Mouse (Mus musculus) testis, postnatal 10 days (tissue): ENCODE data around the gene Tomt.

ENCODE experiments used
- DNase-seq: peaks from one replicate; pipeline ENCODE4 v3.0.0; 2021; ENCODE audit warnings: low spot score

Gene Tomt

DNA sequence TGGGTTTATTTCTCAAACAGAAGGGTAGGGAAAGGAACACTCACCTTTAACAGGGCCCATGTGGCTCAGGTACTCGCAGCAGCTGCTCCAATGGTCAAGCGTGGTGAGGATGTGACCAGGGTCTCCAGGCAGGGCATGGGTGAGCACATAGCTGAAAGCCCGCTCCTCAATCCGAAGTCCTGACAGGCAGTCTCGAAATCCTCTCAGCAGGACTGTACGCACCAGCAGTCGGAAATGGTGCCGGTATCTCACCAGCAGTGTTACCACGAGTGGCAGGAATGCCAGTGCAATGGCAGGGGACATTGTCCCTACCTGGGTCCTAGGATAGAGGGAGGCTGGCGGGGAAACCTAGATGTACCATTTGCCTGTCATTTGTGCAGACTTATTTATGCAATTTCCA lies 4.2 kb downstream of the Tomt start:
- DNase-seq = no peak

DNA sequence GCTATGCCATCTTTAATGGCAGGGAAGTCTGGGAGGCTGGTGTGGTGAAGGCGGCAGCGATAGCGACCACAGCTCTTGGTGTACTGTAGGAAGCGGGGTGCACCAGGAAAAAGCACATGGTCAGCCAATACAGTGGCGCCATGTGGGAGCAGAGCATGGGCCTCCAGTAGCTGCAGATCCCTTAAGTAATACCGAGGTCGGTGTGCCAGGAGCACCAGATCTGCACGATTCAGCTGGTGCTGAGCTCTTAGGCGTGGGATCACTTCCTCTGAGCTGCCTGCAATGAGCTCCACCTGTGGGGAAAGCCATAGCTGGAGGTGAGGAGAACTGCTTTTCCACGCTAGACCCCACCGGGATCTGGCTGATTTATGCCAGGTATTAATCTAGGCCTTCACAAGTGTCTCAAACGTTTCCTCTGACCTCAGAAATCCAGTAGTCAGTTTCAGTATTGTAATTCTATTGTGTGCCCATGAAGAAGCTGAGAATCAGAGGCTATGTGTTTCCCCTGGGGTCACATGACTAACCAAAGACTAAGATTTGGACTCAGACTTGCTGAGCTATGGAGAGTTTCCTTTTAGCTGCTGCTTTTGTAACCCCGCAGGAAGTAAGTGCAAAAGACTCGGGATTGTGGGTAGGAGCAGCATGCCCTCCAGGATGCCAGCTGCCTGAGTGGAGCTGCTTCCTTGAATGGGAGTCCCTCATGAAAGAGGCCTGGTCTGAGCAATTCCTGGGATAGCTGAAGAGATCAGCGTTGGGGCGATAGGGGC lies 5.6 kb downstream of the Tomt start:
- DNase-seq = no peak

DNA sequence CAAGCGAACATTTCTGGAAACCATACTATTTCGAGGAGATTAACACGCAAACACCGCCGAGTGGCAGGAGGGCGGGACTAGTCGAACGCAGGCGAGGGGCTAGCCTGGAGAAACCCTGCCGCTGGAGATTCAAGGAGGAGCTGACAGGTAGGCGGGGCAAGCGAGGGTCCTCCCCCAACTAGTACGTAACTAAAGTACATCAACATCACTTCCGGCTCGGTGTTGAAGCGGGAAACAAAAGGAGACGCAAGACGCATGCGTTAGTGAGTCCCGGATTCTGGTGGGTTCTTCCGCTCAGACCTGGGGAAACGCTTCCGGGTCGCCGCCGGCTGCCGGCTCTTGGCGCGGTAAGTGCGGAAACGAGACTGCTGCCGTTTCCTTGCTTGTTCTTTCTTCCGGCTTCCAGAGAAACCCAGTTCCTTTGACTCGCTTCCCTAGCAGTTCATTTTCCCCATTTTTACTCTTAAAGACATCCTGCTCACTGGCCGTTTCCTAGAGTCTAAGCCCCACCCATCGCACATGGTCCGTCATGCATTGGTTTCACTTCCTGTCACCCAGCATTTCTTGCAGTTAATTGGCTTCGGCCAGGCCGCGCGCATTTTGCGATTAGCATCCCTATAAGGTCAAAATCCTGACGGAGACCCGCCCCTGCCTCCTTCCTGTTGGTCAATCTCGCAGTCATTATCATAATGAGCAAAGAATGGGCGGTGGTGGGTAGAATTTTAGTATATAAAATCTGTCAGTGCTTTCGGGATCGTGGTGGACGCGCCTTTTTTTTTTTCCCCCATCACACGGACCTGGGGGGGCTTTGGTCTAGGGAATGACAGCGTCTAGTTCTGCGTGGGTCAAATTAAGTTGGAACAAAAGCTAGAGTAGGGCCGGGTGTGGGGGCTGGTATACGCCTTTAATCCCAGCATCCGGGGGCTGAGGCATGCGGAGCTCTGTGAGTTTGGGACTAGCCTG lies 9.8 kb downstream of the Tomt start:
- peak; percentile 96 for DNase-seq

DNA sequence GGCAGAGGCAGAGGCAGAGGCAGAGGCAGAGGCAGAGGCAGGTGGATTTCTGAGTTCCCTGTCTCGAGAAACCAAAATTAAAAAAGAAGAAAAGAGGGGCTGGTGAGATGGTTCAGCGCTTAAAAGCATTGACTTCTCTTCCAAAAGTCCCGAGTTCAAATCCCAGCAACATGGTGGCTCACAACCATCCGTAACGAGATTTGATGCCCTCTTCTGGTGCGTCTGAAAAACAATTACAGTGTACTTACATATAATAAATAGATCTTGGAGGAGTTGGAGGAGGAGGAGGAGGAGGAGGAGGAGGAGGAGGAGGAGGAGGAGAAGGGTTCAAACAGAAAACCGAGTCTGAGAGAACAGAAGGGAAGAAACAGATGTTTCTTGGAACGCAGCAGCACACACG lies 10.5 kb downstream of the Tomt start:
- no peak for DNase-seq

DNA sequence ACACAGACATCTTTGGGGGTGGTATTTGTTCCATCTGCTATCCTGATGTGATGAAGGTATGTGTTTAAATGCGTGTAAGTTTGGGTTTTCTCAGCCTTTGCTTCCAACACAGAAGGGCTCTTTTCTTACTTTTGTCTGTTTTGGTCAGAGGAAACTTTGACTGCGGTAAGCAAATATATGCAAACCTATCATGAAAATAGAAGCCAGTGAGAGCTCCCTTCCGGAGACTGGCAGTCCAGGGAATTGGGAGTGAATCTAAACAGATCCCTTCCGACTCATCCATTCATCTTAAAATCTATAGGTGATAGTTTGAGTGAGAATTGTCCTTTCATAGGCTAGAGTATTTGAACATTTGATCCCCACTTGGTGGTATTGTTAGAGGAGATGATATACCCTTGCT lies 17.7 kb downstream of the Tomt start:
- no peak for DNase-seq

DNA sequence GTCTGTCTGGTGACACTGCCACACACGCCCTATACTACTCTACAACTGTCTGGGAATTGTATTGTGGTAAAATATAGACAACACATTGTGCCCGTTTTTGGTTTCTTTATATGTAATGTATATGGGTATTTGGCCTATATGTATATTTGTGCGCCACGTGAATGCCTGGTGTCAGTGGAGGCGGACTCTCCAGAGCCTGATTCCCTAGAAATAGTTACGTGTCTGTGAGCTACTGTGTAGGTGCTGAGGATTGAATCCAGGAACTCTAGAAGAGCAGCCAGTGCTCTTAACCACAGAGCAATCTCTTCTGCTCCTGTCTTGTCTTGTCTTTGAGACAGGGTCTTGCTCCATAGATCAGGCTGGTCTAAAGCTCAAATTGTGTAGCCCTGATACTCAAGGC lies 19.9 kb downstream of the Tomt start:
- DNase-seq = no peak

DNA sequence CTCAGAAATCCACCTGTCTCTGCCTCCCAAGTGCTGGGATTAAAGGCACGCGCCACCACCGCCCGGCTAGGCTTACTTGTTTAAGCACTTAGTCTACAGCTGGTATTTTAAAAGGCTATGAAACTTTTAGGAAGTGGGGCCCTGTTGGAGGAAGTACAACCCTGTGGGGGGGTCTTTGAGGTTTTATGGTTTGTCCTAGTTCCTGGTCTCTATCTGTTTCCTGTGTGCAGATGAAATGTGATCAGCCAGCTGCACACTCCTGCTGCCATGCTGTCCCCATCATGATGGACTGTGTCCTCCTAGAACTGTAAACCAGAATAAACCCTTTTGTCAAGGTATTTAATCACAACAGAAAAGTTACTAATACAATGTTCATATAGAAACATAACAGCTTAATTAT lies 22.0 kb downstream of the Tomt start:
- DNase-seq = no peak

DNA sequence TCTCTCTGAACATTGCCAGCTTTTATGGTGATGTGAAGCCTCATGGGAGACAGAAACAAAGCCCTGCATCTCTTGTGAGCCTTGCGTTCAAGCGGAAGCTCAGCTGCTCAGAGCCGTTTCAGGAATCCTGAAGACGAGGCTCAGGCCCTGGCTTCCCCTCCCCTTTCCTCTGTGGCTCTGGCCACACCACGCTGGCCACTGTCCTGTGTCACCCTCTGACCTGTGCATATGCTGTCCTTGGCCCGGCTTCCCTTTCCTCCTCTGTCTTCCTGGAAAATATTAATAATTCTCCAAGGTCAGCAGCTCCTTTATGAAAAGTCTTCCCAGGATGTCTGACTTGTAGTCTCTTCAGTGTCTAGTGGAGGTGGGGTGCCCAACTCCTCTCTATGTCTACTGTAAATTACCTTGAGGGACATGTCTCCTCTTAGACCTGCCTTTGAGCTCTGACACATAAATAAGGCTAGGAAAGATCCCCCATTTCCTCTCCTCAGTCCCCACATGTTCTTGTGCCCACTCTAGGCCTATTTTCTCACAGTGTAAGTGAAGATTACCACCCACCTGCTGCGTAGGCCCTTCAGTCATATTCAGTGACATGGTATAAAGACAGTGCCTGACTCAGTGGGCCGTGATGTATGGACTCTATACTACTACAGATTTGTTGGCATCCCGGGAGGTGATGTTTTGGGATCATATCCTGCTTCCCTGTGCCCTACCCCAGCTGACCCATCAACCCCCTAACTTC lies 23.6 kb downstream of the Tomt start:
- no peak for DNase-seq

DNA sequence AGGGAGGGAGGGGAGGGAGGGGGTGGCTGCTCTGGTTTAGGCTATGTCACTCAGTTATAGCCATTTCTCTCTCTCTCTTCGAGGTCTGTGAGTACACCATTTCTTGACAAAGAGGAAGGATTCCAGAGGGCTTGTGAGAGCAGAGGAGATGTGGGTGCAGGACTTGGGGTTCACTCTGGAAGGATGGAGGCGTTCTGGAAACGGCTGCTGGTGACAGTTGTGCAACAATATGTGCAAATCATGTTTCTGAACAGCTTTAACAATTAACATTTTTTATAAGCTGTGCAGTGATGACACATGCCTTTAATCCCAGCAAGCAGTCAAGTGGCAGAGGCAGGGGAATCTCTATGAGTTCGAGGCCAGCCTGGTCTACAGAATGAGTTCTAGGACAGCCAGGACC lies 25.3 kb downstream of the Tomt start:
- DNase-seq = no peak

DNA sequence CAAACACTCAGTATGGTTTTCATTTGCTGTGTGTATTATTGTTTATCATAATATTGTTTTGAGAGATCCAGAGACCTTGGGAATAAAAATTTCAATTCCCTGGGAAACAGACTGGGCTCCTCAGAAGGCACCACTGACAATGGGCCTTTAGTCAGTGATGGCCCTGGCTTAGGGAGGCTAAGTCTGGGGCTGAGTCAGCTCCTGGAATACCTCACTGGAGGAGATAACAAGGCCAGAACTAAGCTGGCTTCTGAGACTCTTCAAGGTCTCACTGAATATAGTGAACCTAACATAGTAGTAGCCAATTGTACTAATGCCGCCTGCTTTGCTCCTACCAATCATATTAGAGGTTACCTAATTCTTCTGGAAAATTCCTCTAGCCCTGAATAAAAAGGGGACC lies 30.2 kb downstream of the Tomt start:
- no peak for DNase-seq

DNA sequence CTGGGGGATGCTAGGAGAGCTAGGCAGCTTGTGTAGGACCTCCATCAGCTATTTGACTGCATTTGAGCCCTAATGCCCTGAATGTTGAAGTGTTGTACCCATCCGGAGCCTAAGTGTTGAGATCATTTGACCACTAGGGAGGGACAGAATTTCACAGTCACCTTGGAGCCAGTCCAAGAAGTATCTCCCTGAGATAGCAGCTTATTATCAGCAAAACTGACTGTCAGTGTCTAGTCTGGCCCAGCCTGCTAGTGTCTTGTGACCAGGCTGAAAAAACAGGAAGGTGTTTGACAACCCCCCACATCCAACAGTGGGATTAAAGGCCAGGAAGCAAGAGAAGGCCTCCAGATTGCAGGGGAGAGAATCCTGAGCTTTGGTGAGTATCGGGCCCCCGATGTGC lies 34.9 kb downstream of the Tomt start:
- DNase-seq = no peak

DNA sequence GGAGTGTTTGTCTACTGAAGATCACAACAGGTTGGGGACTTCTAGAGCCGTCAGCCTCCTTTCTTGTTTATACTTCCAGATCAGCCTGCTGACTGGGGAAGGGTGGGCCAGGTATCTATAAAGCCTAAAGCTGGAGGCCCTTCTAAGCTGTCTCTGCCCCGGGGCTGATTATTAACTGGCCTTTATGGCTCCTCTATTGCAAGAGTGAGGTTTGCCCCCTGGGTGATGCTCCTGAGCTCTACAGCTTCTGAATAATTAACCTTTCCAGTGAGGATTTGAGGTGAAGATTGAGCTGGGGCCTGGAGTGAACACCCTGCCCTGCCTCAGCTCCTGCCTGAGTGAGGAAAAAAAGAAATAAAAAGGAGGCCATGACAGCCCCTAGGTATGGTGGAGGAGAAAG lies 35.5 kb downstream of the Tomt start, which contains the start of gene Folr1:
TSS of gene Folr1 (minus strand) at position 160 of the 400 bp plus-strand sequence.
- DNase-seq = no peak

DNA sequence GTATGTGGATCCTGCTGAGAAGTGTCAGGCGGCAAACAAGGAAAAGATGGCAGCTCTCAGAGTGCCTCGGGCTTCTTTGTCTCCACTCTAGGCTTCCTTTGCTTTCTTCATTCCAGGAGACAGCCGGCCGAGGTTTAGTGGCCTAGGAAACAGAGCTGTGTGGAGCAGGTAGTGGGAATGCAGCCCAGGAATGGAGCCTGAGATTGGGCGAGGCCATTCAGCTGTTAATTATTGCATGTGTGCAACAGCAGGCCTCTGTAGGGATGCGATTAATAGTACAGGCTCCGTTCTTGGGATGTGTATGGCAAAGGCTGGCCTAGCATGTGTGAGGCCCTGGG lies 37.0 kb downstream of the Tomt start:
- no peak for DNase-seq

DNA sequence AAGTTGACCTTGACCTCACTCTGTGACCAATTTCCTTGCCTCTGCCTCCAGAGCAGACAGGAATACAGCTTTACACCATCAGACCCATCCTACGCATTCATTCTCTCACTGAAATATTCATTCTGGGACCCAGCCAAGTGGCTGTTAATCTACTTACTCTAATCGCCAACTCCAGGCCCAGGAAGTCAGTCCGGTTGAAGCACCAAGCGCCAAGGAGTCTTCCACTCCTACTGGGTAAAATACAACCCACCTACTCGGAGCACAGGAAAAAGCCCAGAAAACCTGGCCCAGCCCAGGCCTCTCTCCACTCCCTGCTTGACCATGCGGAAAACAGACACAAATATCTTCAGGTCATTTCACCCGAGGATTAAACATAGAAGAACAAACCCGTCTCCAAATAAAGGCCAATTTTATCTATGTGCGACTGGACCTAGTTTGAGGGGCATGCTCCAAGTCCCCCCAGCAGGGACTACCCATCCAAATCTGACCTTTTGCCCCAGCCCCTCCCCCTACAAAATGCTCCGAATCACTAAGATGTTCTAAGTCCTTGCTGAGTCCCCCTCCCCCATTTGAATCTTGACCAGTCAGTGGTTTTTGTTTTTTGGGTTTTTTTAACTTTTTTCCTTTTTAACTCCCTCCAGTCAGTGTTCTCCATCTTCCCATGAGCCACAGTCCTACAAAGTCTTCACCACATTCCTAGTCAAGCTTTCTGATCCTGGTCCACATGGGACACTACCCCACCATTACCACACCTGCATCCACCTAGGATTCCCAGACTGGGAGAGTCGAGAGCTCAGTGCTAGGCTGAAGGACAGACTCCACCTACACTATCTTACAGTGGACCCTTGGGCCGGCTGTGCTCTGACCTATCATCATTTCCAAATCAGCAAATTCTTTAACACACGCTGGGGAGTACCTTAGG lies 37.7 kb downstream of the Tomt start:
- no peak for DNase-seq

DNA sequence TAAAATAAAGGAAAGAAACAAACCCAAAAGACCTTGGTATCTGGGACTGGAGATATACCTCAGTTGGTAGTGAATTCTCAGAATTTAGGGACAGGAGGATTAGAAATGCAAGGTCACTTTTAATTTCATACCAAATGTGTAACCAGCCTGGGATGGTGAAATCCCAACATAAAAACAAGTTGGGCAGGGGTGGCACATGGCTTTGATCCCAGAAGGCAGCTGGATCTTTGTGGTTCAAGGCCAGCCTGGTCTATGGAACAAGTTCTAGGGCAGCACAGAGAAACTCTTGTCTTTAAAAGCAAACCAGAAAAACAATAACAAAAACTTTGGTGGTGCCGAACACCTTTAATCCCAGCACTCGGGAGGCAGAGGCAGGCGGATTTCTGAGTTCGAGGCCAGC lies 38.7 kb downstream of the Tomt start:
- DNase-seq = no peak

DNA sequence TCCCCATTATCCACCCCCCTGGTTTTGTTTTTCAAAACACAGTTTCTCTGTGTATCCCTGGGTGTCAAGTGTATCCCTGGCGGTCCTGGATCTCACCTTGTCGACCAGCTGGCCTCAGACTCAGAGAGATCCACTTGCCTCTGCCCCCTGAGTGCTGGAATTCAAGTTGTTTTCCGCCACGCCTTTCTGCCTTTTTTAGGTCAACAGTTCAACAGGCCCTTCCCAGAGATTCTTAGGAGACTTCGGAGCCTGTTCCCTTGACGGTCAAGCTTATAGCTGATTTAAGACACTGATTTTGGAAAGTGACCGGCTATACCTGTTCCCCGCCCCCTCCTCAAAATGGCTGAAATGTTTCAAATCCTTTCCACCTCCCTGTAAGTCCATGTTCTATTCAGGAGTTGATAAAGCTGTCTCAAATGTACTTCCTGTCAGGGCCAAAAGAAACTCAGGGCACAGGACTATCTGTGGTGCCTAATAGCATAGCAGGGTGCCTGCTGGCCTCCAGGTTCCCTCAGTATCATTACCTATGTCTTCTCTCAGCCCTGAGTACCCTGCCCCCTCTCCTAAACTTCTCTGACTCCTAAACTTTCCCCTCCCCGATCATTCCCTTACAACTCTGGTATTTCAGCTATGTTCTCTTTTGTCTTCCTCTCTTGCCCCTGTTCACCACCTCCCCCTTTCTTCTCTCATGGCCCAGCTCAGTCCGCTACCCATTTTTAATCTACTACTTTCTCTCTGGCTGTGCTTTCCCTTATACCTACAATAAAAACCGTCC lies 39.5 kb downstream of the Tomt start:
- no peak for DNase-seq

DNA sequence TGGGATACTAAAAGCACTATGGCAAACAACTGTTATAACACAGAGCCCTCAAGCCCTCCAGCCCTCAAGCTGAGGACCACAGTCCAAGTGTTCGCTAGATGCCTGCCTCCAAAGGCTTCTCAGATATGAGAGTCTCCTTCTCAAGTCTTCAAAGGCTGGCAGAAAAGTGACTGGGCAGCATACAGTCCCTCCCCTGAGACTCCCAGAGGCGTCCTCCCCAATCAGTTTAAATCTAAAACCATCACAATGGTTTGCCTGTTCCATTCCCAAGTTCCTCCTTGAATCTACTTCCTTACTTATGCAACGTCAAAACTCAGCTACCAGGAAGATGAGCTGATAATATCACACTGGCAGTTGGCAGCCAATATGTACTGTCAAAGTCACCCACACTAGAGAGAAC lies 42.7 kb downstream of the Tomt start, which contains the start of gene Anapc15:
TSS of gene Anapc15 (plus strand) at position 301 of the 400 bp plus-strand sequence.
- no peak for DNase-seq

DNA sequence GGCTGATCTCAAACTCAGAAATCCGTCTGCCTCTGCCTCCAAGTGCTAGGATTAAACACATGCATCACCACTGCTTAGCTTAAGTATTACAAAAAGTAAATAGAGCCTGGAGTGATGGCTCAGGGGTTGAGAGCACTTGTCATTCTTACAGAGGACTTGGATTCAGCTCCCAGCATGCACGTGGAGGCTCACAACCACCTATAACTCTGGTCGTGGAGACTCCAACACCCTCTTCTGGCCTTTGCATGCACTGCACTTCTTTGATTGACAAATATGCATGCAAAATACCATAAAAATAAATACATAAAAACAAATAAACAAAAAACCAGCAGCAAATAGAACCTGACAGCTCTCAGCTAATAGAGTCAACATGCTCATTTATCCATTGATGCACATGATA lies 43.9 kb downstream of the Tomt start:
- no peak for DNase-seq

DNA sequence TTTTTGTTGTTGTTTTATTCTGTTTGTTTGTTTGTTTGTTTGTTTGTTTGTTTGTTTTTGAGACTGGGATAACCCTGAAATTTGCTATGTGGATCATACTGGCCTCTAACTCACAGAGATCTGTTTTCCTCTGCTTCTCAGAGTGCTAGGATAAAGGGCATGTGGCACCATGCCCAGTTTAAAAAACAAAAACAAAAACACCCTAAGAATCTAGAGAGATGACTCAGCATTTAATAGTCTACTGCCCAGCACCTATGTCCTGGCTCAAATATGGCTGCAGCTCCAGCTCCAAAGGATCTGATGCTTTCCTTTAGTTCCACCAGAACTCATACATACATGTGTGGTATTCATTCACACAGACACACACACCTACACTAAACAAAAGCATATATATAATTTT lies 45.2 kb downstream of the Tomt start:
- no peak for DNase-seq

DNA sequence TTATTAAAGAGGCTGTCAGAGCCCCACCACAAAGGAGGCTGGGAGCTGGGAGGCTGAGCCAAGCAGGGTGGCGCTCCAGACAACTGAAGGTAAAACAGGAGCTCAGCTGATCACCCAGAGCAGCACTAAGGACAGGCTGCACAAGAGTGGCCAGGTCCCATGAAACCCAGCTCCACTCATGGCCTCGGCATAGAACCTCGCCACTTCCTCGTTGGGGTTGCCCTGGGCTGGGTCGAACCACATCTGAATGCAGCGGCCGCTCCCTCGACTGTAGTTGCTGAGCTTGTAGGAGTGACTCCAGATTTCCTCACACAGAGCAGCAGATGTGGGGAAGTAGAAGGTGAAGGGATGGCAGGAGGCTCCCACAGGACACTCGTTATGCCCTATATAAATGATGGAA lies 47.8 kb downstream of the Tomt start:
- DNase-seq = no peak

DNA sequence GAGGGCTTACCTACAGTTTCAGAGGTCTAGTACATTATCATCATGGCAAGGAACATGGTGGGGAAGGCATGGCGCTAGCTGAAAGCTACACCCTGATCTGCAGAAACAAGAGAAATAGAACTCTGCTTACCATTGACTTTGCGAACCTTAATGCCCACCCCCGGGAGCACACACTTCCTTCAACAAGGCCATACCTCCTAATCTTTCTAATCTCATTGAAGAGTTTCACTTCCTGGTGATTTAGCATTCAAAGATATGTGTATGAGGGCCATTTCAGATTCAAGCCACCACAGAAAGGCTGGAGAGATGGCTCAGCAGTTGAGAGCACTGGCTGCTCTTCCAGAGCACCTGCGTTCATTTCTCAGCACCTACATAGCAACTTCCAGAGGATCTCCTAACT lies 49.1 kb downstream of the Tomt start, which contains the start of gene Folr2:
TSS of gene Folr2 (minus strand) at position 101 of the 400 bp plus-strand sequence.
- no peak for DNase-seq
